Mouse (Mus musculus) cerebellum, adult 2 months (tissue): ENCODE measurements around the gene Tfap2e.

ENCODE experiments used
- CTCF ChIP-seq: fragments of 200-500 bp; IDR thresholded peaks from 2 replicates; pipeline ENCODE4 v1.5.1; 2011; ENCODE audit warnings: low read depth, mild to moderate bottlenecking, control low read depth, low read length, moderate library complexity, borderline replicate concordance; ENCODE audit not compliant: insufficient read depth
- POLR2A ChIP-seq: fragments of 200-500 bp; IDR thresholded peaks from 2 replicates; pipeline ENCODE4 v1.6.1; 2011; ENCODE audit warnings: low read length, control low read depth, borderline replicate concordance; ENCODE audit not compliant: insufficient read depth

- TF ChIP-seq POLR2A (no peak), CTCF (no peak)
Measured at GRCm38 (mm10) chr4:126735382-126736000, 549 bp downstream of the Tfap2e start.
